Mouse (Mus musculus): Measurements from ENCODE around the gene D430042O09Rik. TPM values are rescaled to one million over a fixed set of nuclear protein-coding genes. Genes with fewer than 3 reads are reported as not detected.

Gene D430042O09Rik
- total and polyA plus RNA-seq, 2 experiments = 8.5 to 8.8 TPM

DNA sequence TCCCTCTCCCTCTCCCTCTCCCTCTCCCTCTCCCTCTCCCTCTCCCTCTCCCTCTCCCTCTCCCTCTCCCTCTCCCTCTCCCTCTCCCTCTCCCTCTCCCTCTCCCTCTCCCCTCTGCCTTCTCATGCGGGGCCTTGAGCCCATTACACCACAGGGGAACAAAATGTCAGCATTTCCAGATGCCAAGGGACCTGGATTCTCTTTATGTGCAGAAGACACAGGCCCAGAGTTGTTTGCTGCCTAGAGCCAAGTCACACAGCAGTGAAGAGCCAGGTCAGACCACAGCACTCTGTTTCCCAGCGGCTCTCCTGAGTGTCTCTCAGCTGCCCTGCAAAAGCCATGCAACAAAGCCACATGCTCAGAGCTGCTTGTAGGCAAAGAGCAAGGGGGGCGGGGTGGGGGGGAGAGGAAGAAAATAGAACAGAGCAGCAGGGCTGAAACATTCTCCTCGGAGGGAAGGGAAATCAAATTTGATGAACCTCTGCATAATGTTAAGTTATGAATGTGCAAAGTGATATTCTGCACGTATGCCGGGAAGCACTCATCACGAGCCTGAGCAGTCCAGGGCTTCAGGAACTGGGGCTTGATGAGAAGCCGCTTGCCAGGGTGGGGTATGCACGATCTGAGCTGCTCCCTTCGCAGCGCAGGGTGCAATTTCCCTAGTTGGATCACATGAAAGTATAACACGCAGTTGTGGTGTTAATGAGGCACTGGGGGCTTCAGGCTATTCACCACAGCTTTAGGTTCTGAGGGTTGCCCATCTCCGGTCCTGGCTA, 192.9 kb downstream of the D430042O09Rik start:
- Histone ChIP-seq H3K27me3 (ENCODE audit: control insufficient read depth, insufficient read depth, low read length) (no peaks in the 10 kb centered on the region), H3K36me3 (ENCODE audit: control insufficient read depth, insufficient read depth, low read length) (no peaks in the 10 kb centered on the region), H3K4me1 (ENCODE audit: control insufficient read depth, insufficient read depth, low read length) (no peaks in the 10 kb centered on the region), H3K79me2 (ENCODE audit: control insufficient read depth, insufficient read depth, low read length) (no peaks in the 10 kb centered on the region), H3K4me3 (ENCODE audit: insufficient read depth, low read depth, low read length) (no peak overlapping the region), H3K27ac (replicated peaks; ENCODE audit: insufficient read depth, low read depth, low read length) (no peak overlapping the region), H3K9ac (ENCODE audit: low read depth, low read length) (no peak overlapping the region)
- TF ChIP-seq POLR2A (IDR thresholded peaks at IDR 0.05; ENCODE audit: extremely low read depth, insufficient read depth, low read length) (no peak), CTCF (IDR thresholded peaks at IDR 0.05; ENCODE audit: low read depth, low read length) (no peak)
- WGBS = 66% methylated on average over 13 of the region's 13 CpGs
- no peak for DNase-seq (ENCODE audit: extremely low read depth, low read depth, low spot score)

DNA sequence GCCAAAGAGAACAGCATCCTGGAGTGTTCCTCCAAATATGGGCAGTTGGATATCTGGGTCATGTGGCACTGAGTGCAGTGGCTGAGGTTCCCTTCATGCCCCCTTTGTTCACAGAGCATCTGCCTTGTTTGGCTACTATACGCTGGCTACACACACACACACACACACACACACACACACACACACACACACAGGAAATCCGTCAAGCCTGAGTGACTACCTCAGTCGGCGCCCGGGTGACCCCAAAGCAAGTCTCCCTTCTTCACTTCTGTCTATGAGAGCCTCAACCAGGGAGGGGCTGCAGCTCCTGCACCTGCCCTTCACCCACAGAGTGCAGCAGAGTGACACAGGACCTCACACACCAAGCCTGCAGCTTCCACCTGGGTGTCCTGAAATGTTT, 213.1 kb downstream of the D430042O09Rik start:
- Histone ChIP-seq H3K9ac (ENCODE audit: low read depth, low read length) (no peak overlapping the region), H3K4me1 (ENCODE audit: control insufficient read depth, insufficient read depth, low read length) (no peaks in the 10 kb centered on the region), H3K4me3 (ENCODE audit: insufficient read depth, low read depth, low read length) (no peak overlapping the region), H3K27ac (replicated peaks; ENCODE audit: insufficient read depth, low read depth, low read length) (no peak overlapping the region), H3K27me3 (ENCODE audit: control insufficient read depth, insufficient read depth, low read length) (no peaks in the 10 kb centered on the region), H3K36me3 (ENCODE audit: control insufficient read depth, insufficient read depth, low read length) (no peaks in the 10 kb centered on the region), H3K79me2 (ENCODE audit: control insufficient read depth, insufficient read depth, low read length) (no peaks in the 10 kb centered on the region)
- WGBS = 70% methylated on average over 5 of the region's 5 CpGs
- no peak for TF ChIP-seq POLR2A (IDR thresholded peaks at IDR 0.05; ENCODE audit: extremely low read depth, insufficient read depth, low read length)
- TF ChIP-seq CTCF (IDR thresholded peaks at IDR 0.05; ENCODE audit: low read depth, low read length) = no peak
- DNase-seq (ENCODE audit: extremely low read depth, low read depth, low spot score) = no peak

DNA sequence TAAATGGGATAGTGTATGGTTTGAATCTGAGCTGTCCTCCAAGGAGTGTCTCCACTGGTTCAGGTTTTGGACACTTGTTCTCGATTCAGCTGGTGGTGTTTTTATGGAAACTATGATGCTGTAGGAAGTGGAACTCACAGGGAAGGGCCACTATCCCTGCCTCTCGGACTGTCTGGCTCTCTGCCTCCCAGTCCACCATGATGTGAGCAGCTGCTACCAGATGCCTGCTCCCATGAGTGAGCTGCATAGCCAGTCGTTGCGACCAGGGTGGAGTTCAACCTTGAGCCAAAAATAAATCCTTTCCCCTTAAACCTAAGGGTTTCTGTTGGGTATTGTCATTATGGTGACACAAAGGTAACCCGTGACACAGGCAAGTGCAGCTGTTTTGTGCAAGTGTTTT, 216.4 kb downstream of the D430042O09Rik start:
- H3K27me3 ChIP-seq (ENCODE audit: control insufficient read depth, insufficient read depth, low read length) = no peaks in the 10 kb centered on the region
- no peak for TF ChIP-seq POLR2A (IDR thresholded peaks at IDR 0.05; ENCODE audit: extremely low read depth, insufficient read depth, low read length)
- TF ChIP-seq CTCF (IDR thresholded peaks at IDR 0.05; ENCODE audit: low read depth, low read length) = no peak
- H3K9ac ChIP-seq (ENCODE audit: low read depth, low read length) = no peak overlapping the region
- 71% methylated on average over 5 of the region's 5 CpGs for WGBS
- H3K27ac ChIP-seq (replicated peaks; ENCODE audit: insufficient read depth, low read depth, low read length) = no peak overlapping the region
- no peak overlapping the region for H3K4me3 ChIP-seq (ENCODE audit: insufficient read depth, low read depth, low read length)
- DNase-seq (ENCODE audit: extremely low read depth, low read depth, low spot score) = no peak
- no peaks in the 10 kb centered on the region for H3K4me1 ChIP-seq (ENCODE audit: control insufficient read depth, insufficient read depth, low read length)
- no peaks in the 10 kb centered on the region for H3K36me3 ChIP-seq (ENCODE audit: control insufficient read depth, insufficient read depth, low read length)
- H3K79me2 ChIP-seq (ENCODE audit: control insufficient read depth, insufficient read depth, low read length) = no peaks in the 10 kb centered on the region

Other genes starting within 250 kb of the D430042O09Rik start
- 17.9 and 19.3 TPM in 2 replicates for gene Nsmce1, start 216.3 kb upstream of the D430042O09Rik start, total RNA-seq (2014; rRNA removed)
- 17.9 and 19.9 TPM in 2 replicates for gene Nsmce1, start 216.3 kb upstream of the D430042O09Rik start, polyA plus RNA-seq (2012; rRNA removed)
- gene Il4ra, start 155.8 kb upstream of the D430042O09Rik start, total RNA-seq (2014; rRNA removed) = 11.3 and 16.6 TPM in 2 replicates
- gene Il4ra, start 155.8 kb upstream of the D430042O09Rik start, polyA plus RNA-seq (2012; rRNA removed) = 18.7 and 24.0 TPM in 2 replicates
- gene Il21r, start 104.5 kb upstream of the D430042O09Rik start, total RNA-seq (2014; rRNA removed) = 0.09 and 0.67 TPM in 2 replicates
- 0.62 and 1.2 TPM in 2 replicates for gene Il21r, start 104.5 kb upstream of the D430042O09Rik start, polyA plus RNA-seq (2012; rRNA removed)
- 14.9 and 21.0 TPM in 2 replicates for gene Gtf3c1, start 108 bp upstream of the D430042O09Rik start, total RNA-seq (2014; rRNA removed)
- gene Gtf3c1, start 108 bp upstream of the D430042O09Rik start, polyA plus RNA-seq (2012; rRNA removed) = 23.5 and 24.4 TPM in 2 replicates

All from liver, adult 2 months (tissue).